In genomic region chr1:153545196-153545595, GRCm38 (mm10) we compare ENCODE assay signal across 14 mouse cellular contexts.
DNase-seq lines count a peak whose midpoint lies in the region.
"Had no signal": no experiment of that assay in that cellular context is flagged by ENCODE, and none has a peak within 500 bp of the region (broad histone marks: within the 10 kb centered on the region; RNA-seq: fewer than 3 reads in every experiment).

No protein-coding gene starts in this region.

- DNase-seq in kidney, adult 18-20 months: peak; percentile 9
- DNase-seq in kidney, adult 8-10 months: no peak
- DNase-seq in kidney, adult 9 months: peak; percentile 56
- DNase-seq in kidney, adult 11 months: no peak
- DNase-seq: adrenal gland, adult 2 months; adrenal gland, postnatal 10 days; adrenal gland, postnatal 25 days; cerebellum, adult 11 months; cerebellum, adult 18-20 months; cerebellum, adult 8-10 months; cerebellum, adult 9-11 months; cerebellum, postnatal 14 days; cerebellum, postnatal 36 days; embryo, embryonic 11 days had no signal

Comparison
In these comparisons a context has a peak if more than half of its experiments do, and no peak if none do; other contexts are left out.
1. DNase-seq: peak in kidney, adult 18-20 months (single experiment) and kidney, adult 9 months (single experiment); none in kidney, adult 8-10 months (0 of 2) and kidney, adult 11 months (single experiment).